Mouse (Mus musculus) small intestine, adult 2 months (tissue): ENCODE measurements at regions not wholly inside any gene's neighbourhood (a gene's known extent, or its start where the extent isn't known, plus 50 kb on each side); places are given as distances from the start of the nearest gene placed in this dataset.

Experiments
- CTCF ChIP-seq: fragments of 200-500 bp; IDR thresholded peaks from 2 replicates; pipeline ENCODE4 v1.5.1; 2012; ENCODE audit warnings: low read depth, mild to moderate bottlenecking, control low read depth, inconsistent platforms, low read length, moderate library complexity, mixed read lengths; ENCODE audit not compliant: insufficient replicate concordance, insufficient read length; ENCODE audit errors: extremely low read depth
- POLR2A ChIP-seq: fragments of 200-500 bp; IDR thresholded peaks from 2 replicates; pipeline ENCODE4 v1.6.1; 2012; ENCODE audit warnings: low read depth, mild to moderate bottlenecking, control low read depth, inconsistent platforms, low read length, moderate library complexity

- TF ChIP-seq POLR2A: no peak
- TF ChIP-seq CTCF: no peak
These were observed 261.4 kb upstream of the Klf3 start for GRCm38 (mm10) chr5:64541765-64542164.
